Mouse (Mus musculus) stomach, postnatal 0 days (tissue): ENCODE measurements around the gene Abl2. TPM values are rescaled to one million over a fixed set of nuclear protein-coding genes. Genes with fewer than 3 reads are reported as not detected.
"Not testable (repeated sequence)": the region's sequence is repeated elsewhere in the genome, so short reads cannot be mapped to it uniquely, and the experiment has no call there.

Experiments used
- ATAC-seq: fragments of 200-750 bp; cut with Nextera tagmentation; 2 replicates; pipeline ENCODE4 v1.8.0; 2017; ENCODE audit not compliant: low FRiP score, low TSS enrichment
- DNase-seq: peaks from one replicate; pipeline ENCODE4 v3.0.0-alpha.2; 2016; ENCODE audit warnings: low spot score
- H3K27ac ChIP-seq: fragments of 300-500 bp; sonication (generic); replicated peaks from 2 replicates; pipeline ENCODE4 v1.5.1; 2014; ENCODE audit warnings: mild to moderate bottlenecking, control low read depth
- H3K27me3 ChIP-seq: fragments of 300-500 bp; sonication (generic); 2 replicates; pipeline ENCODE4 v1.6.1; 2014; ENCODE audit warnings: low read length; ENCODE audit not compliant: control insufficient read depth, insufficient read depth
- H3K36me3 ChIP-seq: fragments of 300-500 bp; sonication (generic); 2 replicates; pipeline ENCODE4 v1.6.1; 2014; ENCODE audit warnings: low read length, mixed read lengths; ENCODE audit not compliant: control insufficient read depth, insufficient read depth
- H3K4me1 ChIP-seq: fragments of 300-500 bp; sonication (generic); replicated peaks from 2 replicates; pipeline ENCODE4 v1.6.1; 2014; ENCODE audit warnings: antibody characterized with exemption; ENCODE audit not compliant: control insufficient read depth, insufficient read depth
- H3K4me2 ChIP-seq: fragments of 300-500 bp; sonication (generic); replicated peaks from 2 replicates; pipeline ENCODE4 v1.6.1; 2014; ENCODE audit warnings: low read depth, mild to moderate bottlenecking, control low read depth, moderate library complexity
- H3K4me3 ChIP-seq: fragments of 300-500 bp; sonication (generic); 2 replicates; pipeline ENCODE4 v1.5.1; 2014; ENCODE audit warnings: low read depth, low read length, control low read depth
- H3K9ac ChIP-seq: fragments of 300-500 bp; sonication (generic); 2 replicates; pipeline ENCODE4 v1.6.1; 2014; ENCODE audit warnings: mild to moderate bottlenecking, low read length, control low read depth, mixed read lengths
- H3K9me3 ChIP-seq: fragments of 300-500 bp; sonication (generic); 2 replicates; pipeline ENCODE4 v1.6.1; 2016; ENCODE audit warnings: low read length; ENCODE audit not compliant: control insufficient read depth
- CTCF ChIP-seq: IDR thresholded peaks from 2 replicates; pipeline ENCODE4 v1.5.1; 2016; ENCODE audit warnings: antibody characterized with exemption, low read depth, mild to moderate bottlenecking, moderate library complexity
- EP300 ChIP-seq: optimal IDR thresholded peaks from 2 replicates; pipeline ENCODE3; 2016; ENCODE audit warnings: antibody characterized with exemption
- WGBS: fragments of 180-500 bp; shearing (Covaris S2); extraction: QIAGEN DNeasy Blood & Tissue Kit; methylation state at CpG from one replicate; pipeline ENCODE4 v1.1.7; 2014; 5-methylcytosine and 5-hydroxymethylcytosine counted together
- polyA plus RNA-seq: library from polyadenylated mRNA; unstranded; fragments of >200 nt; fragmentation: Nextera tagmentation; extraction: Ambion mirVana; gene quantifications from 2 replicates; pipeline ENCODE4 v1.2.1, GENCODE M21; 2015

Gene Abl2
- polyA plus RNA-seq, 1 experiment from 2014 or later, result 1.4 TPM

DNA sequence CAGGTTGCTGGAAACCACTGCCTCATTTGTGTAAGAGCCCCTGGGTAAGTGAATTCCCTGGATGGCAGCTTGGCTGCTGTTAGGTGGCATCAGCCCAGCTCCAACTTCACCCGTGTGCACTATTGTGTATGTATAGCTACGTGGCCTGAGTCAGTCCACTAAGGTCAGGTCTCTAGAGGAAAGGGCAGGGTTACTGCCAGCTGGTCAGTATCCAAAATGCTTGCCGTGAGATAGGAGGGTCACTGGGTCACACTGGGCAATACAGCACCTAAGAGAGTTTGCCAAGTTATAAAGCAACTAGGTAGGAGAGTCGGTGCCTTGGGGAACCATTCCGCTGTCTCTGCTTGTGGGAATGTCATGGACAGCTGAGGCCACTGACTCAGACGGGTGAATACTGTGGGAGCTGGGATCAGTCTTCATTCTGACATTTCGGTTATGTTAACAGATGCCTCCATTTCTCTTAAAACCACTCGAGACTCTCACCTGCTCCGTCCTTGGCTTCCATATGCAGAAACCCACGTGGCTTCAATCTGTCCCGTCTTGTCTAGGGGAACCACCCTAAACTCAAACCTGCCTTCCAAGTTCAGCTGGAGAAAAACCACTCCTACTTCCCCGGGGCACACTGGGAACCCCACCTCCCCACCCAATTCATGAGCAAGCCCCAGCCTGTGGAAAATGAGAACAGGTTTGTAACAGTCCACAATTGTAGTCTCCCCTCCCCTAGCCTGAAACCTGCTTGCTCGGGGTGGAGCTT is 101.5 kb downstream of the Abl2 start:
- no peaks in the 10 kb centered on the region for H3K36me3 ChIP-seq
- WGBS, result 58% methylated on average over 13 of the region's 13 CpGs
- peaks cover 2% of the 10 kb centered on the region; the same call in 1 of the 2 replicates for H3K4me1 ChIP-seq
- TF ChIP-seq CTCF (no peak), EP300 (no peak)
- no peak overlapping the region for H3K9ac ChIP-seq
- H3K27ac ChIP-seq, result peak overlapping the region; percentile 61; the same call in 1 of the 2 replicates
- peak; percentile 59 for DNase-seq
- no peaks in the 10 kb centered on the region for H3K9me3 ChIP-seq
- no peak overlapping the region for H3K4me2 ChIP-seq
- no peak overlapping the region for H3K4me3 ChIP-seq
- ATAC-seq, result peak; percentile 81
- no peaks in the 10 kb centered on the region for H3K27me3 ChIP-seq

DNA sequence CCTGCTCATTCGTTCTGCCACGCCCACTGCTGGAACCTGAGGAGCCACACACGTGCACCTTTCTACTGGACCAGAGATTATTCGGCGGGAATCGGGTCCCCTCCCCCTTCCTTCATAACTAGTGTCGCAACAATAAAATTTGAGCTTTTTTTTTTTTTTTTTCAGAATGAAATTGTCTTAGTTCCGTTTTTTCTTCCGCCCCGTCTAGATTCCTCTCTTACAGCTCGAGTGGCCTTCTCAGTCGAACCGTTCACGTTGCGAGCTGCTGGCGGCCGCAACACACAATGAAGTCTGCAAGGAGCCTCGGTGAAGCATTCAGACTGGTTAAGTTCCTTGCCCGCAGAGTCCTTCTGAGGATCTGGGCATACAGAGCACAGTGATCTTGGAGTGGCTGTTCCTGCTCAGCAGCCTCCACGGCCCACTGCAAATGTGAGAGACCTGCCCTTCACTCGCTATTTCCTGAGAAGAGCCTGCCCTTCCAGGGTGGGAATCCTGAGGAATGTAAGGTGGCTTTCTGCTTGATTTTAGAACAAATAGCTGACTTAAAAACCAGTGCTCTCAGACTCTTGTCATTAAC is 102.2 kb downstream of the Abl2 start:
- not testable (repeated sequence) for DNase-seq, H3K9ac ChIP-seq, H3K9me3 ChIP-seq, H3K27me3 ChIP-seq, H3K36me3 ChIP-seq, ATAC-seq, H3K4me1 ChIP-seq, H3K4me3 ChIP-seq
- Histone ChIP-seq H3K4me2 (0 out of 2 replicates have a peak overlapping the region, but pooled peaks have one; percentile 8), H3K27ac (peak overlapping the region; percentile 58)
- 57% methylated on average over 20 of the region's 21 CpGs for WGBS

DNA sequence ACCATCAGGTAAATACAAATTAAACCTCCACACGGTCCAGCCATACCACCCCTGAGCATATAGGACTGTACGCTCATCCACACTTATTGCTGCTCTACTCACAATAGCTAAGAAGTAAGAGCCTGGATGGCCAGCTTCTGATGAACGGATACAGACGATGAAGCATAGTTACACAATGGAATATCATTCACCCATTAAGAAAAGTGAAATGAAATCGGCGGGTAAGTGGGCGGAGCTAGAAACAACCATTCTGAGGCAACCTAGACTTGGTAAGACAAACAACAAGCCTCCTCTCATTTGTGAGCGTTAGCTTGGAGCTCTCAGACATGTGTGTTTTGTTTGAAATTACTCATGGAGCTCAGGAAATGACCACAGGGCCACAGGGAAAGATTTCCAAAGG is 107.2 kb downstream of the Abl2 start:
- Histone ChIP-seq H3K4me2 (no peak overlapping the region), H3K27ac (no peak overlapping the region), H3K4me1 (no peaks in the 10 kb centered on the region), H3K27me3 (no peaks in the 10 kb centered on the region), H3K9ac (no peak overlapping the region), H3K36me3 (no peaks in the 10 kb centered on the region), H3K4me3 (no peak overlapping the region), H3K9me3 (no peaks in the 10 kb centered on the region)
- TF ChIP-seq CTCF, result no peak
- WGBS, result 84% methylated on average over 8 of the region's 8 CpGs
- DNase-seq (no peak), ATAC-seq (no peak)

DNA sequence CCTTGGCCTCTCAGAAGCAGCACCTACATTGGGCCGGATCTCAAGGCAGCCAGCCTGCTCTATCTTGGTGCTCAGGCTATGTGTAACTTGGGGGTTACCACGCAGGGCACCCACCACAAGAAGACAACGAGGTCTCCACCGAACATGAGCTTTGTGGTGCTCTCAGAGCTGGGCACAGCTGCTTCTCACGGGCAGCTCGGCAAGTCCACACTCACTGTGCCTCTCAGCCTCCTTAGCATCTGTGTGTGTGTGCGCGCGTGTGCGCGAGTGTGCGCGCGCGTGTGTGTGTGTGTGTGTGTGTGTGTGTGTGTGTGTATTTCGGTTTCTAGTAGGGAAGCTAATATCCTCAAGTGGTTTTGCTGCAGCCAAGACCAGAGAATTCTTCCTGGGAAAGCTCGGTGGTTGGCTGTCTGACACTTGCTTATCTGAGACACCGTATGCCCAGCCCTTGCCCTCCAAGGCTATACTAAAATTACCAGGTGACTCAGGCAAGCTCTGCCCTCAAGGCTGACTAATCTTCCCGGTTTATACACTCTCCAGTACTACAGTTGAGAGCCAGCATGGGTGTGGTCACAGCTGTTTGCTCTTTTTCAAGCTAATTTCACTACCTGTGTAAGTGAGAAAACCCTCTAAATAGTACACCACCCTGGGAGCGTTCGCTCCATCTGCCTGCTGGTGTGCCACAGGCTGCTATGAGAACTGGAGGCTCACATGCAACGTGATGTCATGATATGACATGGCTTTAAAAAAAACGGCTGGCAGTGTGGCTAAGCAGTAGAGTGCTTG is 108.7 kb downstream of the Abl2 start:
- Histone ChIP-seq H3K4me1 (no peaks in the 10 kb centered on the region), H3K4me3 (no peak overlapping the region), H3K27me3 (no peaks in the 10 kb centered on the region), H3K9me3 (no peaks in the 10 kb centered on the region), H3K9ac (no peak overlapping the region), H3K4me2 (no peak overlapping the region), H3K27ac (peak overlapping the region; percentile 58), H3K36me3 (no peaks in the 10 kb centered on the region)
- 73% methylated on average over 23 of the region's 23 CpGs for WGBS
- peak; percentile 74 for DNase-seq
- ATAC-seq, result peak; percentile 95
- no peak for TF ChIP-seq CTCF
- TF ChIP-seq EP300, result no peak

DNA sequence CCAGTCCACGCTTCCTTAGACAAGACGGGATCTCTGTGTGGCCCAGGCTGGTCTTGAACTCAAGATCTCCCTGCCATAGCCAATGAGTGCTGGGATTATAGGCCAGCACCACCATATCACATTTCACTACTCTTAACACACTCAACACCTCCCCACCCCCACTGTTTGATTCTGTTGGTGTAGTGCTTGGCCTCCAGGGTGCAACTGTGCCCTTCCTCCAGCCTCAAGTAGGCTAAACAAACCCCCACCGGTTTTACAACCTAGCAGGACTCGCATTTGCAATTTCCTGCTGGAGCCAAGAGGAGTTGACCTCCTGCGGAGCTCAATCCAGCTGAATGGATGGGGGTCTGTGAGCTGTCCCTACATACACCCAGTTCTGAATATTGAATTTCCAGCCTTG is 110.0 kb downstream of the Abl2 start:
- Histone ChIP-seq H3K4me1 (no peaks in the 10 kb centered on the region), H3K27ac (peak overlapping the region; percentile 24; the same call in 1 of the 2 replicates), H3K9ac (no peak overlapping the region), H3K9me3 (no peaks in the 10 kb centered on the region), H3K27me3 (no peaks in the 10 kb centered on the region), H3K4me2 (no peak overlapping the region), H3K4me3 (no peak overlapping the region), H3K36me3 (no peaks in the 10 kb centered on the region)
- TF ChIP-seq EP300 (no peak), CTCF (no peak)
- DNase-seq, result no peak
- WGBS, result 53% methylated on average over 5 of the region's 5 CpGs
- ATAC-seq, result no peak
